Mouse (Mus musculus) brain, embryonic 18.5 days (tissue): ENCODE results near the gene Bmpr1a.
"Not testable (repeated sequence)": the region's sequence is repeated elsewhere in the genome, so short reads cannot be mapped to it uniquely, and the experiment has no call there.

ENCODE experiments used
- DNase-seq: peaks from one replicate; pipeline ENCODE4 v3.0.0-alpha.2; 2012; ENCODE audit warnings: low read depth, low spot score

Bmpr1a gene

DNA sequence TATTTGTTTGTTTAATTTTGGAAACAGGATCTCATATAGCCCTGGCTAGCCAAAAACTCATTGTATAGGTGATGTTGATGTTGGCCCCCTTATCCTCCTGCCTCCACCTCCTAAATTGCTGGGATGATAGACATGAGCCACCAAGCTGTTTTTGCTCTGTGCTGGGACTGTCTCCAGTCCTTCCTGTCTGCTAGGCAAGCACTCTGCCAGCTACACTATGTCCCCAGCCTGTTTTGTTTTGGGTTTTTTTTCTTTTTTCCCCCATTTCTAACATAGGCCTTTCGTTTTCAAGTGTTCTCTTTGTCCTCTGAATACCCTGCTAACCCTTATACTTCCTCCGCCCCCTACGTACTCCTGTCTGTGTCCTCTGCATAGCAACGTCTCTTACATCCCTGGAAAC lies 109.8 kb downstream of the Bmpr1a start:
- no peak for DNase-seq

DNA sequence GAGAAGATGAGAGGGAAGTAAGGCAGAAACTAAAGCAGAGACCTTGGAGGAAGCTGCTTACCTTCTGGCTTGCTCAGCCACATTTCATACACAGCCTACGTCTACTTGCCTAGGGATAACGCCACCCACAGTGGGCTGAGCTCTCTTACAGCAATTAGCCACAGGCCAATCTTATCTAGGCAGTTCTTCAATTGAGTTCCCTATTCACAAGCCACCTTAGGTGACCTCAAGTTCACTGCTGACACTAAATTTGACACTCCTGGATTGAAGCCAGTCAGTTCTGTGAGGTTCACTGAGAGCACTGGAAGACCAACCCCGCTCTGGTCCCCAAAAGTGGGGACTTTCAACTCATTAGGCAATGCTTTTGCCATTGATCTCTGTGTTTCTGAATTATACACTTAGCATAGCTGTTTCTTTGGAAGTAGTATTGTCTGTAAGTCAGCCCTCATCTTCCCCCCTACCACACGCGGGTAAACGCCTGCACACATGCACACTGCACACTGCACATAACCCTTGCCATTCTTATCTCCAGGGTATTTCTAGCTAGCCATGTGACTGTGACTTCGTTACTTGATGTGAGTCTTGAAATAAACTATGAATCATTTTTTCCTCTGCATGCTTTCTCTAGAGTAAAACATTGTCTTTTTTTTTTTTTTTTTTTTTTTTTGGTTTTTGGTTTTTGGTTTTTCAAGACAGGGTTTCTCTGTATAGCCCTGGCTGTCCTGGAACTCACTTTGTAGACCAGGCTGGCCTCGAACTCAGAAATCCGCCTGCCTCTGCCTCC lies 120.0 kb downstream of the Bmpr1a start:
- no peak for DNase-seq

DNA sequence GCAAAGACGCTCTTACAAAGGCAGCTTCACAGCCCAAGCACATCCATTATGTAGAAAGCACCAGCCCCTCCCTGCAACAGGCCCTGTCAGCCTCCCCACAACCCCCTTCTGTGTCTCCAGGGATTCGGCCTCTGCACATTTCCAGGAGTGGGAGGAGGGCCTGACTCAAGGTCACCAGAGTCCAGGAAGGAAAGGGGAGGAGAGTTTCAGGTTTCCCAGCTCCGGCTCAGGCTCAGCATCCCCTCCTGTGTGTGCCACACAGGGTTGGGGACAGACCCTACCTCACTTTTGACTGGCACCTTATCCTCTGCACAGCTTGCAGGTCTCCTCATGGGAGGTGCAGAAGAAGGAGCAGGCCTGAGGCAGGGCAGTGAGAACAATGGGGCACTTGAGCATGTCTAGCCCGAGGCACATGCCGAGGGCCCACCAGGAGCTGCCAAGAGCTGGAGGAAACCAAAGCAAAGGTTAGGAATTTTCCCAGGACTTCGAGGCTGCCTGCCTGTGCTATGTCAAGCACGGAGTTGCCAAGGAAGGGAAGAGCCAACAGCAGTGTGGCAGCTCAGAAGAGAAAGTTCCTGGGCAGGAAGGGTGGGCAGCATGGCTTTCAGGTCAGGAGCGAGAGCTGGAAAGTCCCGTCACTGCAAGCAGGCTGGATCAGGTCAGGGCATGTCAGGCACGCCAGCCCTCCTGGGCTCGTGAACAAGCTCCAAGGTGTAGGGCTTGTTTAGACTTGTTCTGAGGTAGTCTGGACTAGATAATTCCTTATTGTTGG lies 124.4 kb downstream of the Bmpr1a start:
- no peak for DNase-seq

DNA sequence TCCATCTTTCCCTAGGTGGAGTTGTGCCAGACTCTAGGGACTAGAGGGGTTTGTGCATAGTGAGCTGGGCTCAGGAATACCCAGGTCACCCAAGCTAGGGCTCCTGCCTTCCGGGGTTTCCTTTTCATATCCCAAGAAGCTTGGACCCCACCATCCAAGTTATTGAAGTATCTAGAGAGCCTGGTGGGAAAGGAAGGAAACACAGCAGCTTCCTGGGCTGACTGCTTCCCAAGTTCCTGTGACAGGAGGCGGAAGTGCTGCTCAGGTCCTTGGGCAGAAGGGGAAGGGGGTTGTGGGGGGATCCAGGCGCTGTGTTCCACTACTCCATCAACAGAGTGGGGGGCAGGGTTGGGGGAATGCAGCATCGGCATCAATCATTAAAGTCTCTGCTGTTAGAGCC lies 126.0 kb downstream of the Bmpr1a start:
- no peak for DNase-seq

DNA sequence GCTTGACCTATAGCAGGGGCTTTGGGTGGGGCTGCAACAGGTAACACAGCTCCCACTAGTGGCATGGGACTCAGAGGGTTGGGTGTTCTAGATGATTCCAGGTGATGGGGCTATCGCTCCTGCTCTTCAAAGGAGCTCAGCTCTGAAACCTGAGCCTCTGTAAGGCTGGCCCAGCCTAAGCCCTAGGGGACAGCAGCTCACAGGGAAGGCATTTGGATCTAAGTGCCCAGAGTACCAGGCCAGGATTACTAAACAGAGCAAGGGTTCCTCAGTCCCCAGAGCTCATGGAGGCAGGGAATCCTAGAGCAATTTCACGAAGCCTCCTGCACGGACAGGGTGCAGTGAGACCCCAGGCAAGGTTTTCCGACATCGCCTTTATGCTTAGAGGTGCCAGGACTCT lies 127.2 kb downstream of the Bmpr1a start:
- DNase-seq = no peak

DNA sequence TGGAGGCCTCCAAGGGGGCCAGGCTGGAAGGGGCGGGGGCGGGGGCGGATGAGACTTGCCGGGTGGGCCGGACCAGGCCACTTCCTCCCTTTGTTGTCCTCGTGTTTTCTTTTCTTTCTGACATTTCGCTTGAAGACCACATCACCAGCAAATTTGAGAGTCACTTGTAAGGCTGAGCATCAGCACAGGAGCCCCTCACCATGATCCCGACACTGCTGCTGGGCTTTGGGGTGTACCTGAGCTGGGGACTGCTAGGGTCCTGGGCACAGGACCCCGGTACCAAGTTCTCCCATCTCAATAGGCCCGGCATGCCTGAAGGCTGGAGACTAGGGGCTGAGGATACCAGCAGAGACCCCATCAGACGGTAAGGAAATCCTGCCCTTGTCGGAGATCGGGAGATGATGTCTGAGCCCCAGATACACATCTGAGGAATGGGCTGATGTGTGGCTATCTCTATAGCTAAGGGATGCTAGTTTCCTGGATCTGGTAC lies 127.7 kb downstream of the Bmpr1a start, which contains the start of gene Mmrn2:
Gene Mmrn2, plus strand, starts transcription at position 51 of the 490 bp plus-strand sequence.
- DNase-seq = no peak

DNA sequence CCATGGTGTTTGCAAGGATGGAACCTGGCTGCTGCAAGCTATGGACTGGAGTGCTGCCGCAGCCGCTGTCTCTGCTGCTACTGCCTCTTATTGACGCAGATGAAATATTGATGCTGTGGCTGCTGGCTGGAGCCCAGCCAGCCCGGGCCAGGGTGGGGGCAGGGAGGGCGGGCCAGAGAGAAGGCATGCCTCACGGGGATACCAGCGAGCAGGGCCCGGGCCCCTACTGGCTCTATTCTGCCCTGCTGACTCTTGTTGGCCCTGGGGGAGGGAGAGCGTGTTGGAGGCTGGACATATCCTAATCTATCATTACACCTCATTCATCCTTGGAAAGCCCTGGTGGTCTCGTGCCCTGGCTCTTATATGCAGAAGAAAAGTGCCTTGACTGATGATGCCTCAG lies 128.6 kb downstream of the Bmpr1a start, which contains the start of gene Sncg:
Gene Sncg, minus strand, starts transcription at position 213 of the 400 bp plus-strand sequence.
- no peak for DNase-seq

DNA sequence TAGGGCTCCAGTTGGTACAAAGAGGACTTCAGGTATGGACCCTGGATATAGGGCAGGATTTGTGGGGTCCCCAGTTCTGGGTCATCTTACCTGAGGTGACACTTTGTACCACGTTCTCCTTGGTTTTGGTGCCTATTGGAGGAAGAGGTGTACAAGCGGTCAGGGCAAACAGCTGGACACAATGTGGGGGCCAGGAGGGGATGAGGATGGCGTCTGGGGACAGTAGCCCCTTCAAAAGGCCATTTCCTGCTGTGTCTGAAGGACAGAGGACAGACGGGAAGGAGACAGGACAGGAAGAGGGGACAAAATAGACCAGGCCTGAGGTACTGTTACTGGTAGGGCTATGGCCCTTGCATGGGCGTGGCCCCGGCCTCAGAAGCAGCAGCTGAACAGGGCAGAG lies 129.6 kb downstream of the Bmpr1a start:
- DNase-seq = no peak

DNA sequence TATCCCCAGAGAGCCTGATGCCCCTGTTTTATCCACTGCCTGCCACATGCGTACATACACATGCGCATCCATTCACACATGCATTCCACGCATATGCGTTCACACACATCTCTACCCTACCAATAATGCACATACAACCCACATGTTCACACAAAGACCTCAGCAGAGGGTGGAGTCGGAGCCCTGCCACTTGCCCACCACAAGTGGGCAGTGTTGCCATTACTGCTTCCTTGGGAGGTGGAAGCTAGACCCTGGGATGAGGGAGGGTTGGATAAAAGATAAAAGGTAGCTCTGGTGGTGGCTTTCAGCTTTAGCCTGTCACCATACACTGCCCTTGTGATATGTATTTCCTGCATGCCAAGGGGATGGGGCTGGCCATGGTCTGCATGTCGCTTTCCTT lies 130.5 kb downstream of the Bmpr1a start:
- DNase-seq = no peak

DNA sequence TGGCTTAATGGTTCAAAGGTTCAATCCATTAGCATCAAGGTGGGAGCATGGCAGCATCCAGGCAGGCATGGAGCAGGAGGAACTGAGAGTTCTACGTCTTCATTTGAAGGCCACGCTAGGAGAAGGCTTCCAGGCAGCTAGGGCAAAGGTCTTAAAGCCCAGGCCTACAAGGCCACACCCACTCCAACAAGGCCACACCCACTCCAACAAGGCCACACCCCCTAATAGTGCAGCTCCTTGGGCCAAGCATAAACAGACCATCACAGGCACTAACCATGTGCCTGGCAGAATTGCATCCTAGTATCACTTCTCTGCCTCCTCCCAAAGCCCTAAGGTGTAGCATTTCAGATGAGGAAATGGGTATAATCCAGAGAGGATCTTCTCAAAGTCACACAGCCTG lies 131.4 kb downstream of the Bmpr1a start:
- no peak for DNase-seq

DNA sequence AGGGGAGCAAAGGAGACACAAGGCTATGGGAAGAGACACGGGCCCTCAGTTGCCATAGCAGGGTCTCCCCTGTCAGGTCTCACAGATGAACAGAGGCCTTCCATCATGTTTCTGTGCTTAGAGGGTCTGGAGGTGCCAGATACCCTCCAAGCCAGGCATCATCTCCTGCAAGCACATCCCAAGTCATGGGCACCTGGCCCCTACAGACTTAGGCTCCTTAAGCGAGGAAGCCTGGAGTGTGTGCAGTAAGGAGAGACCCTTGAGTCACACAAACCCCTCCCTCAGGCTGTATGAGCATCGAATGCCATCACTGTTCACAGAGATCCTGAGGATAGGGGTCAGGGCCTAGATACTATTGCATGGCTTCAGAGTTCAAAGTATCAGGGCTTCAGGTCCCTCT lies 132.2 kb downstream of the Bmpr1a start:
- no peak for DNase-seq

DNA sequence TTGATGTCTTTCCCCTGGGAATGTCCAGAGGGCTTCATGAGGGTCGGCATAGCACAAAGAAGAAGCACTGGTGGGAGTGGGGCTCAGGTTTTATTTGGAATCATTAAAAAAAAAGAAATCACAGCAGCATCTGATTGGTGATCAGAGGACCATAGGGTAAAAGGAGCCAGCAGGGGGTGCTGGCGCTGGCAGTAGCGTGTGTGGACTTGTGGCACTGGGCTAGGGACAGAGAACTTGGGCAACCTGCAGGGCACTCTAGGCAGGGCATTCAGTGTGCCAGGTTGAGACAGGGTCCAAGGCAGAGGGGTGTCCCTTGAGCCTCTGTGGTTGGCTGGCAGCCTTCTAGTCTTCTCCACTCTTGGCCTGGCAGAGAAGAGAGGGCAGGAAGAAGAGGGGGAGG lies 132.9 kb downstream of the Bmpr1a start:
- DNase-seq = no peak

DNA sequence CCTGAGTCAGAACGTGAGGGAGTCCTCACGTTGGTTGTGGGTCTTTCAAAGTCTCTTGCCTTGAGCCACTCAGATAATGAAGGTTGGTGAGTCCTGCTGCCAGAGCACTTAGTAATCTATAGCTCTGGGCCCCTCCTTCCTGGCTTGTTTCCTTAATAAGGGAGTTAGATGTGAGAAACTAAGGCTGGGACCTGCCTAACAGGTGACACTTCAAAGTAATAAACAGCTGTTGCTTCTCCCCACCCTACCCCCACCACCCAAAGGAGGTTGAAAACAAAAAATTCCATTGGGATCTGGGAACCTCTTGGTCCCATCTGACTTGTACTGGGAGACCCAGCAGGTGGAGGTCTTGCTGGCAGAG lies 138.0 kb downstream of the Bmpr1a start:
- DNase-seq = no peak

DNA sequence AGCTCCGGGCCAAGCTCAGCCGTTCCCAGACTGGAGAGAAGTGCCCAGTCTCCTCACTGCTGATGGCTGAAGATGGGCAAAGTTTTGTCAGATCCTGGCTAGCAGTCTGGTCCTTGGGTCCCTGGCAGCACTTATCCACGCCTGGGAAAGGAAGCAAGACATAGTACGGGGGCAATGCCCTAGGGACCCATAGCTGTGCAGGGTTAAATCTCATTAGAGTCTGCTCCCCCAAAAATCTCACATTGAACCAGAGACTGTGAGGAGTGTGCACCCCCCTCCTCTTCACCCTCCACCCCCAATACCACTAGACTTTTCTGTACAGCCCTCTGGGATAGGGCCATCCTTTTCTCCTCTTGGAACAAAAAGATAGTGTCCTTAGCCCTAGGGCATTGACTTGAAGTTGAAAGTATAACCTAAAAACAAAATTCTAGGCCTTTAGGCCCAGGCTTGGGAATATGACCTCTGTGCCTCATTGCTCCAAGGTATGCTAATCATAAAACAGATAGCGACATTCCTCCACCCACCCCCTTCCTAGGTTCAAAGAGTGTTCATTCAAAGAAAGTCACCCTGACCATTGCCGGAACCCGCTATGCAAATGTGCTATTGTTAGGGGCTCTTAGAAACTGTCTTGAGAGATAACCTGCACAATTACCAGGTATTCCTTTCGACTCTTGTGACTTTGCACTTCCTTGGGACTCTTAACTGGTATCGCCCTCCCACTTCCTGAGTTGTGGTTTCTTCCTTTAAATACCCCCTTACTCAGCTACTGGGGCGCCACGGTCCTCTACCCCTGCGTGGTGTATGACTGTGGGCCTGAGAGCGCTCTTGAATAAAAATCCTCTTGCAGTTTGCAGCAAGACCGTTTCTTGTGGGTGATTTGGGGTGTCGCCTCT lies 138.6 kb downstream of the Bmpr1a start:
- DNase-seq = not testable (repeated sequence)

DNA sequence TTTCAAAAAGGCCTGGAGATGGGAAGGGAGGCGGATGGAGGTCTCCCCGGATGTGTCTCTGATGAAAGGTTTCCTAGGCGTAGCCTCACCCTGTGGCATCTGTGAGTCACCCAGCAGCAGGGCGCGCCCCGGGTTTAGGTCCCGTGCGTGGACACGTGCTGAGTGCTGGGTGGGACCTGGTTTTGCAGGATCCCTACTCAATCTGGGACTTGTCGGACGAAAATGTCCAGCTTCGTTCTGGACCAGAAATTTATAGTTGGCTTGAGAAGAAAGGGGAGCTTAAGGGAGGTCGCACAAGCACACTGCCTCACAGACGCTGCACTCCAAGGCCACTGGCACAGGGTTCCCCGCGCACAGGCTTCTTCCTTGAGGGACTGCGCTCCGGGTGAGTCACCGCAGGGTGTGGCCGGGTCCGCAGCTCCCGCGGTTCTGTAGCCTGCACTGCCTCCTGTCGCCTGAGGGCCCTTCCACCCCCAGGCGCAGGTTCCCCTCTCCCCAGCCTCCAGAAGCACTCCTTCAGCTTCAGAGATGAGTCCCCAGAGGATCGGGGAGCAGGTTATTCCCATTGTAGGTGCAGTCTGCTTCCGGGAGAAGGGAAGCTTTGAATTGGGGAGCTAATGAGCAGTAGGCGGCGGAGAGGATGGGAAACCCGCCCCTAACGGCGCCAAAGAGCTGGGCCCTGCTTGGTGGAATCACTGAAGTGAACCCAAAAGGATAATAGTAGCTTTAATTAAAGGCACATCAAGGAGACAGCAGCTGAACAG lies 139.5 kb downstream of the Bmpr1a start:
- DNase-seq = no peak

DNA sequence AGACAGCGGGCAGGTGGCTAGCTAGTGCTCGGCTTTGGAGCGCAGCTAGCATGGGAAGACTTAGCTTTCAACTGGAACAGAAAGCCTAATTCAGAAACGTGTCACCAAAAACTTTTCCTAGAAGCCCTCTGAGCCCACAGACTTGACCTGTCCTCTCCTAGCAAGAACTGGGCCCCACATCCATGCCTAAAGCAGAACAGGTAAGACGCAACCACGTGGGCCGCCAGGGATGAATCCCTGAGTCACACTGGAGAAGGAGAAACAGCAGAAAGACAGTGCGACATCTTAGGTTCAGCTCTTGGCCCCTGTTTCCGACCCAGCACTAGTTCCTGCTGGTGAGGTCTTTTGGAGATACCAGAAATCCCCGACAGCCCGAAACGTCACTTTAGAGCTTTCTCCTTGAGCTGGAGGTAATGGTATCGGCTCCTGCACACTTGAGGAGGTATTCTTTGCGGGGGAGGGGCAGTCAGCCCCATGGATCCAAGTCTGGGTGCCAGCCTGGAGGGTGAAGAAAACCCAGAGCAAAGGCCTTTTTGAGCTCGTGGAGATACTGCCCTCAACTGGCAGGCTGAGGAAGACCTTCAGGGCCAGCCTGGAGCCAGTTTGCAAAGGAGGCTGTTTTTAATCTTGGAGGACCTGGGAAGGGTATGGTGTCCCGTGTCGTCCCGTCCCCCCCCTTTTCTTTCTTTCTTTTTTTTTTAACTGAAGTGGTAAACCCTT lies 140.3 kb downstream of the Bmpr1a start:
- DNase-seq = no peak

DNA sequence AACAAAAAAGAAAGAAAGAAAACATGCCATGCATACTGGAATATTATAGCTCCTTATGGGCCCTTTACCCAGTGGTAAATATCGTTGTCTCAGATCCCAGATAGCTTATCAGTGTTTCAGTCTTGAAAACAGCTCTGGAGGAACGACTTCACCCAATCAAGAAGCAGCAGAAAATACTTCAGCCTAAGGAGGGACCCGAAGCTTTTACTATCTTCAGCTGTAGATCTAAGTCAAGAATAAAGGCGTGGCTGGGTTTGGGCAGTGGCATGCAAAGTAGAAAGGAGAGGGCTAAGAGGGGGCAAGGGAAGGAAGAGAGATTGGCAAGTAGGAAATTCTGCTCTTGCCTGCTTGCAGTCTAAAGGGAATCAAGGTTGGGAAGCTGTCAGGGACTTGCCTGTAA lies 141.0 kb downstream of the Bmpr1a start:
- no peak for DNase-seq
